Mouse (Mus musculus): ENCODE results near the gene Slamf6. TPM values are rescaled to one million over a fixed set of nuclear protein-coding genes. Genes with fewer than 3 reads are reported as not detected.
"Not testable (repeated sequence)": the region's sequence is repeated elsewhere in the genome, so short reads cannot be mapped to it uniquely, and the experiment has no call there.

Gene Slamf6
- polyA plus RNA-seq (2014; fragmentation: Nextera tagmentation; extraction: Ambion mirVana) = not detected in 2 replicates

DNA sequence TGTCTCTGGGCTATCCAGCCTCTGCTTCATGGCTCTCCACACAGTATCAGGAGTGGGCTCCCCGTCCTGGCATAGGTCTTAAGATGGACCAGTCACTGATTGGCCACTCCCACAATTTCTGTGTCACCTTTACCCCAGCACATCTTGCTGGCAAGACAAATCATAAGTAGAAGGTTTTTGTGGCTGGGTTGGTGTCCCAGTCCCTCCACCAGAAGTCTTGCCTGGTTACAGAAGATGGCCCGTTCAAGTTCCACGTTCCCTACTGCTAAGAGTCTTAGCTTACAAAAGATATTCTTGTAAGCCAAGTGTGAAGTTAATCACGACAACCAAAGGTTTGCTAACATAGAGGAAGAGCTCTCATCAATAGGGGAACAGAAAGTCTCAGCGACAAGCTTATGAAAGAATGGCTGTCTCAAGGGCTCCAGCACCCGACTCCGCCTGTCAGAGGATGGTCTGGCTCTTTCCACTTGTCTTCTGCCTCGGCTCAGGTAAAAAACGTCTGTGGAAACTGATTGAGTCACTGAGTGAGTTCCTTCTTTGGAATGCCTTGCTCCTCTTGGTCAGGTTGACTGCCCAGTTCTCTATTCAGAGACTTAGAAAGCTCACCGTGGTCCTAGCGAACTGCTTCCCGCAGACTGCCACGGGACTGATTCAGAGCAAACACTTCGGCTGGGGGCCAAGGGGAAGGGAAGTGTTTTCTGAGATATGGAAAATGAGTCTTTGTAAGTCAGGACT lies at the start of gene Slamf6:
TSS of gene Slamf6 (plus strand) at position 211 of the 735 bp plus-strand sequence.
- Histone ChIP-seq H3K9me3 (ENCODE audit: control insufficient read depth, low read length) (0 out of 2 replicates have a peak, but pooled peaks cover 2% of the 10 kb centered on the region), H3K4me1 (ENCODE audit: control insufficient read depth, insufficient read depth, low read length) (no peaks in the 10 kb centered on the region), H3K27ac (ENCODE audit: low read depth, low read length) (no peak within 1 kb of the TSS), H3K4me3 (ENCODE audit: low read depth, low read length) (no peak within 1 kb of the TSS), H3K36me3 (ENCODE audit: control insufficient read depth, insufficient read depth, low read length) (no peaks in the 10 kb centered on the region), H3K4me2 (no peak within 1 kb of the TSS), H3K9ac (ENCODE audit: low read length) (no peak within 1 kb of the TSS), H3K27me3 (ENCODE audit: control insufficient read depth, insufficient read depth, low read length) (no peaks in the 10 kb centered on the region)
- WGBS = 90% methylated on average over 14 of the region's 14 CpGs
- DNase-seq (ENCODE audit: low spot score, missing footprints) (no peak), ATAC-seq (ENCODE audit: low FRiP score) (no peak)

- Histone ChIP-seq H3K36me3 (ENCODE audit: control insufficient read depth, insufficient read depth, low read length) (no peaks in the 10 kb centered on the region), H3K4me1 (ENCODE audit: control insufficient read depth, insufficient read depth, low read length) (no peaks in the 10 kb centered on the region), H3K4me3 (ENCODE audit: low read depth, low read length) (no peak overlapping the region), H3K4me2 (no peak overlapping the region), H3K27ac (ENCODE audit: low read depth, low read length) (no peak overlapping the region), H3K27me3 (ENCODE audit: control insufficient read depth, insufficient read depth, low read length) (no peaks in the 10 kb centered on the region), H3K9me3 (ENCODE audit: control insufficient read depth, low read length) (no peaks in the 10 kb centered on the region), H3K9ac (ENCODE audit: low read length) (no peak overlapping the region)
- DNase-seq (ENCODE audit: low spot score, missing footprints) = no peak
- ATAC-seq (ENCODE audit: low FRiP score) = no peak
- 84% methylated on average over 1 of the region's 1 CpGs for WGBS
Observed at GRCm38 (mm10) chr1:171886989-171887388, 30.3 kb upstream of the Slamf6 start.

DNA sequence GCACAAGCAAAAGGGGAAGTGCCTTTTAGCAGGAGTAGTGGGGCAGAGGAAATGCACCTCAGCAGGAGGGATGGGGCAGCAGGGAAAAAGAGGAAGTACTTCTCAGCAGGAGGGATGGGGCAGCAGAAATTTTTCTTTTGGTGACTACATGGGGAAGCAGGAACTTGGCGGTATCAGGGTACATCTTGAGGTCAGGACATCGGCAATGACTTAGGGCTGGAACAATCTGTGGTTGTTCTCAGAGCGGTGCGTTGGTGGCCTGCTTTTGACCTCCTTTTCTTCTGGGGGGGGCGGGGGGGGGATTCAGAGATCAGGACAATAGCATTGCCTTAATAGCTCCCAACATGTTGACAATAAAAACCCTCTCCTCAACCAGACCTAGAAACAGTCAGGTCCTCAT lies 22.0 kb upstream of the Slamf6 start, which contains the start of gene Gm10521:
TSS of gene Gm10521 (plus strand) at position 301 of the 400 bp plus-strand sequence.
- WGBS = 69% methylated on average over 5 of the region's 5 CpGs

DNA sequence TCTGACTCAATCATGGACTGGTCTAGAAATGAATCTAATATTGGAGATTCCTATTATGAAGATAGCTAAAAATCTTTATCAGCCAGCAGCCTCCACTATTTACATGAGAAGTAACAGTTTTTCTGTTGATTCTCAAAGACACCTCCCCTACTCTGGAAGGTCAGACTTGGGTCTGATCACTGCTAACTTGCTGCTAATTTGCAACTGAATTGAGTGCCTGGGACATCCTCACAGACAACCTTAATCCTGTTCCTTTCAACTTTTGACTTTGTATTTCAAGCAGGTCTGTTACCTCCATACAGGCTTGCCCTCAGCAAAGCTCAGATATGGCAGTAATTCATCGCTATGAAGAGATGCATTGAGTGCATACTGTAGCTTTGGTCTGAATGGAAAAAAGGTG lies 13.3 kb upstream of the Slamf6 start:
- Histone ChIP-seq H3K27ac (ENCODE audit: low read depth, low read length) (no peak overlapping the region), H3K9ac (ENCODE audit: low read length) (no peak overlapping the region), H3K4me3 (ENCODE audit: low read depth, low read length) (no peak overlapping the region), H3K4me2 (no peak overlapping the region), H3K36me3 (ENCODE audit: control insufficient read depth, insufficient read depth, low read length) (no peaks in the 10 kb centered on the region), H3K27me3 (ENCODE audit: control insufficient read depth, insufficient read depth, low read length) (no peaks in the 10 kb centered on the region), H3K4me1 (ENCODE audit: control insufficient read depth, insufficient read depth, low read length) (no peaks in the 10 kb centered on the region), H3K9me3 (ENCODE audit: control insufficient read depth, low read length) (no peaks in the 10 kb centered on the region)
- WGBS = 65% methylated on average over 1 of the region's 1 CpGs
- no peak for ATAC-seq (ENCODE audit: low FRiP score)
- DNase-seq (ENCODE audit: low spot score, missing footprints) = no peak

More for the DNA sequence above, 22.0 kb upstream of the Slamf6 start, which contains the start of gene Gm10521:
- H3K9me3 ChIP-seq (ENCODE audit: control insufficient read depth, low read length); H3K9ac ChIP-seq (ENCODE audit: low read length); H3K4me2 ChIP-seq; H3K4me1 ChIP-seq (ENCODE audit: control insufficient read depth, insufficient read depth, low read length); ATAC-seq (ENCODE audit: low FRiP score); H3K27me3 ChIP-seq (ENCODE audit: control insufficient read depth, insufficient read depth, low read length); H3K27ac ChIP-seq (ENCODE audit: low read depth, low read length); H3K4me3 ChIP-seq (ENCODE audit: low read depth, low read length); DNase-seq (ENCODE audit: low spot score, missing footprints); H3K36me3 ChIP-seq (ENCODE audit: control insufficient read depth, insufficient read depth, low read length): not testable (repeated sequence)

- Histone ChIP-seq H3K36me3 (ENCODE audit: control insufficient read depth, insufficient read depth, low read length) (no peaks in the 10 kb centered on the region), H3K4me3 (ENCODE audit: low read depth, low read length) (no peak overlapping the region), H3K9ac (ENCODE audit: low read length) (no peak overlapping the region), H3K4me1 (ENCODE audit: control insufficient read depth, insufficient read depth, low read length) (no peaks in the 10 kb centered on the region), H3K4me2 (no peak overlapping the region), H3K9me3 (ENCODE audit: control insufficient read depth, low read length) (0 out of 2 replicates have a peak, but pooled peaks cover 2% of the 10 kb centered on the region), H3K27me3 (ENCODE audit: control insufficient read depth, insufficient read depth, low read length) (no peaks in the 10 kb centered on the region), H3K27ac (ENCODE audit: low read depth, low read length) (no peak overlapping the region)
- WGBS = 78% methylated on average over 13 of the region's 13 CpGs
- DNase-seq (ENCODE audit: low spot score, missing footprints) (no peak), ATAC-seq (ENCODE audit: low FRiP score) (no peak)
Observed at GRCm38 (mm10) chr1:171915638-171916458, 1.5 kb upstream of the Slamf6 start.

GRCm38 (mm10) chr1:171918136-171918920 lies 1.0 kb downstream of the Slamf6 start:
- ATAC-seq (ENCODE audit: low FRiP score) = no peak
- Histone ChIP-seq H3K4me2 (no peak overlapping the region), H3K9me3 (ENCODE audit: control insufficient read depth, low read length) (no peaks in the 10 kb centered on the region), H3K36me3 (ENCODE audit: control insufficient read depth, insufficient read depth, low read length) (no peaks in the 10 kb centered on the region), H3K9ac (ENCODE audit: low read length) (no peak overlapping the region), H3K27me3 (ENCODE audit: control insufficient read depth, insufficient read depth, low read length) (no peaks in the 10 kb centered on the region), H3K4me3 (ENCODE audit: low read depth, low read length) (no peak overlapping the region), H3K4me1 (ENCODE audit: control insufficient read depth, insufficient read depth, low read length) (no peaks in the 10 kb centered on the region), H3K27ac (ENCODE audit: low read depth, low read length) (no peak overlapping the region)
- 87% methylated on average over 12 of the region's 12 CpGs for WGBS
- DNase-seq (ENCODE audit: low spot score, missing footprints) = no peak

DNA sequence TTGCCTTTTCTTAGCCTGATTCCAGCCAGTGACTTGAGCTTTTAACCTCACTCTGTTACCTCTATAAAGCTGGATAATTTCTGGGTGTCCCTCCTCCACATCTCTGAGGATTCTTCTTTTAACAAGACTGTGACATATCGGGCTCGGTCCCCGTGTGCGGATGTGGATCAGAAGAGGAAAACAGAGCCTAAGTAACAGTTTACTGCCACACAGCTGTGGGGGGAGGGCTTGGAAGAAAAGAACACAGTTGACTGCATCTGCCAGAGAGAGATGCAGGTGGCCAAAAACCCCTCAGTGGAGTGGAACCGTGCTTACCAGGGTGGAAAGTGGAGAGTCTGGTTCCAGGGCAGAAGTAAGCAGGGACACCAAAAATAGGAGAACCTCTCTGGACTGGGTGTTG lies 1.9 kb downstream of the Slamf6 start:
- Histone ChIP-seq H3K4me2 (no peak overlapping the region), H3K9me3 (ENCODE audit: control insufficient read depth, low read length) (no peaks in the 10 kb centered on the region), H3K4me3 (ENCODE audit: low read depth, low read length) (no peak overlapping the region), H3K9ac (ENCODE audit: low read length) (no peak overlapping the region), H3K27ac (ENCODE audit: low read depth, low read length) (no peak overlapping the region), H3K36me3 (ENCODE audit: control insufficient read depth, insufficient read depth, low read length) (no peaks in the 10 kb centered on the region), H3K27me3 (ENCODE audit: control insufficient read depth, insufficient read depth, low read length) (no peaks in the 10 kb centered on the region), H3K4me1 (ENCODE audit: control insufficient read depth, insufficient read depth, low read length) (no peaks in the 10 kb centered on the region)
- no peak for ATAC-seq (ENCODE audit: low FRiP score)
- no peak for DNase-seq (ENCODE audit: low spot score, missing footprints)
- 81% methylated on average over 5 of the region's 5 CpGs for WGBS

- H3K4me1 ChIP-seq (ENCODE audit: control insufficient read depth, insufficient read depth, low read length) = no peaks in the 10 kb centered on the region
- DNase-seq (ENCODE audit: low spot score, missing footprints) = no peak
- no peaks in the 10 kb centered on the region for H3K9me3 ChIP-seq (ENCODE audit: control insufficient read depth, low read length)
- H3K4me3 ChIP-seq (ENCODE audit: low read depth, low read length) = no peak overlapping the region
- H3K27ac ChIP-seq (ENCODE audit: low read depth, low read length) = no peak overlapping the region
- H3K27me3 ChIP-seq (ENCODE audit: control insufficient read depth, insufficient read depth, low read length) = no peaks in the 10 kb centered on the region
- ATAC-seq (ENCODE audit: low FRiP score) = no peak
- H3K9ac ChIP-seq (ENCODE audit: low read length) = no peak overlapping the region
- H3K4me2 ChIP-seq = no peak overlapping the region
- H3K36me3 ChIP-seq (ENCODE audit: control insufficient read depth, insufficient read depth, low read length) = no peaks in the 10 kb centered on the region
- 85% methylated on average over 6 of the region's 6 CpGs for WGBS
Observed at GRCm38 (mm10) chr1:171919901-171920510, 2.7 kb downstream of the Slamf6 start.
